Mouse (Mus musculus) liver, adult 10 weeks (tissue): ENCODE results near the gene Vmn1r2. TPM values are rescaled to one million over a fixed set of nuclear protein-coding genes. Genes with fewer than 3 reads are reported as not detected.

Source experiments
- polyA plus RNA-seq: library from polyadenylated mRNA; stranded (reverse); fragments of 350-450 nt; fragmentation: Illumina TruSeq; extraction: RNeasy Lipid Tissue Mini Kit (QIAGEN cat#74804); gene quantifications from one replicate; pipeline ENCODE4 v1.2.3, GENCODE M21; 2014; ENCODE audit warnings: low read depth, low replicate concordance

The Vmn1r2 gene
- not detected for polyA plus RNA-seq

DNA sequence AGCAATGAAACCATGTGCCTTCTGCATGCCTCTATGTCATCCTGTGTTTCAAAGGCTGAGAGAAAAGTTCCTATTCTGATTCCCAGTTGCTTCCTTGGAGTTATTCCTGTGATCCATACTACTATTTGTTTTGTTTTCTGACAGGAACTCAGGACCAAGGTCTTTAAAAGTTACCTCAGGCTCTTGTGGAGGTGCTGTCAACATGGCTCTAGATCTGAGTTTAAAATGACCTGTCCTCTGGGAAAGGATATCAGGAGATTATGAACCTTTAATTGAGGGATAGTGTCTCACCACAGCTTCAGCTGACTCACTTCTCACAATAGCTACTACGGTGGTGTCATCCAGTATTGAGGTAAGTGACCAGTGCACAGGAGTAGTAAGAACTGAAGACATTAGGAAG lies at the start of gene Vmn1r2:
Gene Vmn1r2 (plus strand): TSS at position 301 of the 400 bp plus-strand sequence.

DNA sequence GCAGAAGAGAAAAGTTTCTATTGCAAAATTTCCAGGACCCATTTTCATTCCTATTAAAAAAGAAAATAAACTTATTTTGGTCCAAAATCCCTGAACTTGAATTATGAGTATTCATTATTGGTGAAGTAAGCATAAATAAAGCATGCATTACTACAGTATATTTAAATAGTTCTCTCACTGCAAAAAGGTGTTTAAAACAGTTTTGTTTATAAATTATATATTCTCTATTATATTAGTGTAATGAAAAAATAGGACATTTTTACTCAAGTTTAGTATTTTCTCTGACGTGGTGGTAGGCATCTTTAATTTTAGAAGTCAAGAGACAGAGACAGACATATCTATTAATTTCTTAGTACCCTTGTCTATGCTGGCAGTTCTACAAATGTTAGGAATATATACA lies 18.1 kb downstream of the Vmn1r2 start, which contains the start of gene Vmn1r3:
Gene Vmn1r3 (minus strand): TSS at position 101 of the 400 bp plus-strand sequence.

Other genes with a start within 250 kb of the Vmn1r2 start
- gene Vmn1r3, start 18.0 kb downstream of the Vmn1r2 start, polyA plus RNA-seq = not detected